Mouse (Mus musculus) CH12.LX (cell line): Measurements from ENCODE around the gene Mark2. TPM values are rescaled to one million over a fixed set of nuclear protein-coding genes. Genes with fewer than 3 reads are reported as not detected.

Source experiments
- DNase-seq: peaks from one replicate; pipeline ENCODE4 v3.0.0-alpha.2; 2013; ENCODE audit errors: extremely low read depth
- H3K27ac ChIP-seq: 2 replicates; pipeline ENCODE4 v1.5.1; 2012; ENCODE audit warnings: low read depth, mild to moderate bottlenecking, control low read depth, moderate library complexity; ENCODE audit not compliant: insufficient read depth
- H3K27me3 ChIP-seq: replicated peaks from 2 replicates; pipeline ENCODE3; 2012; ENCODE audit warnings: inconsistent platforms
- H3K36me3 ChIP-seq, 2 experiments: replicated peaks in 1 of 2; 2 replicates each; pipeline versions ENCODE3 to v1.6.1; 2012; ENCODE audit warnings: inconsistent platforms in 1 of 2, low read length in 1 of 2, mild to moderate bottlenecking in 1 of 2, mixed read lengths in 1 of 2, moderate library complexity in 1 of 2; ENCODE audit not compliant: control insufficient read depth in 1 of 2, insufficient read depth in 1 of 2
- H3K4me1 ChIP-seq, 2 experiments: 2 replicates each; pipeline ENCODE4 v1.6.1; 2012; ENCODE audit warnings: inconsistent platforms in 1 of 2, moderate library complexity in 1 of 2; ENCODE audit not compliant: insufficient read depth in 2 of 2, control insufficient read depth in 1 of 2
- H3K4me2 ChIP-seq: 2 replicates; pipeline ENCODE4 v1.6.1; 2012; ENCODE audit warnings: low read depth, mild to moderate bottlenecking, control low read depth; ENCODE audit not compliant: poor library complexity, insufficient read depth, severe bottlenecking
- H3K4me3 ChIP-seq, 3 experiments: fragments of 150-350 bp in 1 of 3; sonication (generic) in 1 of 3; replicated peaks in 1 of 3; 2 replicates each; pipeline versions ENCODE3 to v1.5.1; 2011 to 2012; ENCODE audit warnings: low read depth in 2 of 3, low read length in 2 of 3, mild to moderate bottlenecking in 2 of 3, moderate library complexity in 2 of 3, control low read depth in 1 of 3, improper control_type of control experiment in 1 of 3, inconsistent platforms in 1 of 3, mixed read lengths in 1 of 3; ENCODE audit not compliant: poor library complexity in 1 of 3
- H3K79me2 ChIP-seq: replicated peaks from 2 replicates; pipeline ENCODE4 v1.6.1; 2012; ENCODE audit warnings: mild to moderate bottlenecking, moderate library complexity; ENCODE audit not compliant: control insufficient read depth, poor library complexity, insufficient read depth, severe bottlenecking; ENCODE audit errors: extremely low read depth
- H3K9ac ChIP-seq: 2 replicates; pipeline ENCODE4 v1.6.1; 2012; ENCODE audit warnings: low read depth, mild to moderate bottlenecking, control low read depth, moderate library complexity; ENCODE audit not compliant: insufficient read depth
- H3K9me3 ChIP-seq: replicated peaks from 2 replicates; pipeline ENCODE3; 2012; ENCODE audit warnings: low read length, inconsistent platforms, mixed read lengths
- BHLHE40 ChIP-seq: IDR thresholded peaks from 2 replicates; pipeline ENCODE4 v1.6.1; 2011; ENCODE audit warnings: mild to moderate bottlenecking, low read depth, low read length, improper control_type of control experiment
- CHD1 ChIP-seq: IDR thresholded peaks from 2 replicates; pipeline ENCODE4 v1.6.1; 2012; ENCODE audit warnings: low read depth, low read length, improper control_type of control experiment, inconsistent platforms
- EP300 ChIP-seq: IDR thresholded peaks from 2 replicates; pipeline ENCODE4 v1.6.1; 2011; ENCODE audit warnings: low read length, improper control_type of control experiment
- GABPA ChIP-seq: IDR thresholded peaks from 2 replicates; pipeline ENCODE4 v1.6.1; 2012; ENCODE audit warnings: low read depth, low read length, improper control_type of control experiment, inconsistent platforms; ENCODE audit not compliant: insufficient replicate concordance
- HCFC1 ChIP-seq: IDR thresholded peaks from 2 replicates; pipeline ENCODE4 v1.6.1; 2012; ENCODE audit warnings: low read depth, mild to moderate bottlenecking, inconsistent platforms, low read length, improper control_type of control experiment
- IRF4 ChIP-seq: IDR thresholded peaks from 2 replicates; pipeline ENCODE4 v1.6.1; 2014; ENCODE audit warnings: low read depth, mild to moderate bottlenecking, inconsistent platforms, low read length, improper control_type of control experiment
- JUND ChIP-seq: conservative IDR thresholded peaks from 2 replicates; pipeline ENCODE4 v1.6.1; 2011; ENCODE audit warnings: low read depth, low read length, improper control_type of control experiment
- KAT2A ChIP-seq: IDR thresholded peaks from 2 replicates; pipeline ENCODE4 v1.6.1; 2012; ENCODE audit warnings: low read length, improper control_type of control experiment, inconsistent platforms; ENCODE audit not compliant: insufficient replicate concordance
- MAZ ChIP-seq: IDR thresholded peaks from 2 replicates; pipeline ENCODE4 v1.6.1; 2012; ENCODE audit warnings: low read depth, mild to moderate bottlenecking, inconsistent platforms, low read length, improper control_type of control experiment, moderate library complexity
- MXI1 ChIP-seq: IDR thresholded peaks from 2 replicates; pipeline ENCODE4 v1.6.1; 2011; ENCODE audit warnings: mild to moderate bottlenecking, low read depth, low read length, improper control_type of control experiment
- MYC ChIP-seq: IDR thresholded peaks from 2 replicates; pipeline ENCODE4 v1.6.1; 2011; ENCODE audit warnings: low read depth, mild to moderate bottlenecking, improper control_type of control experiment, low read length
- NRF1 ChIP-seq: IDR thresholded peaks from 2 replicates; pipeline ENCODE4 v1.6.1; 2014; ENCODE audit warnings: low read depth, mild to moderate bottlenecking, inconsistent platforms, low read length, improper control_type of control experiment, moderate library complexity
- PAX5 ChIP-seq: IDR thresholded peaks from 2 replicates; pipeline ENCODE4 v1.6.1; 2012; ENCODE audit warnings: low read length, inconsistent platforms, mixed read lengths
- POLR2A ChIP-seq: IDR thresholded peaks from 2 replicates; pipeline ENCODE4 v1.6.1; 2011; ENCODE audit warnings: low read depth, mild to moderate bottlenecking, improper control_type of control experiment, low read length
- RAD21 ChIP-seq: IDR thresholded peaks from 2 replicates; pipeline ENCODE4 v1.6.1; 2011; ENCODE audit warnings: low read depth, mild to moderate bottlenecking, low read length, improper control_type of control experiment, moderate library complexity
- RCOR1 ChIP-seq: conservative IDR thresholded peaks from 2 replicates; pipeline ENCODE4 v1.6.1; 2012; ENCODE audit warnings: low read depth, mild to moderate bottlenecking, inconsistent platforms, low read length, improper control_type of control experiment
- SIN3A ChIP-seq: IDR thresholded peaks from 2 replicates; pipeline ENCODE4 v1.6.1; 2012; ENCODE audit warnings: low read length, improper control_type of control experiment, inconsistent platforms
- TCF12 ChIP-seq: IDR thresholded peaks from 2 replicates; pipeline ENCODE4 v1.6.1; 2014; ENCODE audit warnings: low read depth, mild to moderate bottlenecking, inconsistent platforms, low read length, improper control_type of control experiment
- UBTF ChIP-seq: IDR thresholded peaks from 2 replicates; pipeline ENCODE4 v1.6.1; 2012; ENCODE audit warnings: low read depth, mild to moderate bottlenecking, inconsistent platforms, low read length, improper control_type of control experiment, moderate library complexity
- USF1 ChIP-seq: IDR thresholded peaks from 2 replicates; pipeline ENCODE4 v1.6.1; 2014; ENCODE audit warnings: low read depth, mild to moderate bottlenecking, inconsistent platforms, low read length, improper control_type of control experiment
- dilution Hi-C: fragments of 300-500 bp; cut with MboI; formaldehyde crosslinking; loops from 2 replicates; pipeline ENCODE4 v1.14.3; 2020; ENCODE audit warnings: low sequenced_read_pairs; ENCODE audit not compliant: extremely low pct_unique_long_range_greater_than_20kb, extremely low pct_ligation_motif_present
- in situ Hi-C: fragments of 300-500 bp; cut with MboI; formaldehyde crosslinking; loops from 3 replicates; pipeline ENCODE4 v1.14.3; 2019; ENCODE audit warnings: low sequenced_read_pairs, low pct_ligation_motif_present, low pct_unique_long_range_greater_than_20kb, mixed read lengths
- polyA plus RNA-seq: library from polyadenylated mRNA; unstranded; fragments of >175 nt; gene quantifications from 2 replicates; pipeline ENCODE4 v1.2.1, GENCODE M21; 2012; ENCODE audit warnings: low read depth; ENCODE audit not compliant: insufficient read length
- total RNA-seq, 2 experiments: library from RNA; depleted of rRNA; stranded (reverse); fragments of 300-350 nt in 1 of 2; fragments of >200 nt in 1 of 2; gene quantifications; 2 replicates each; pipeline ENCODE4 v1.2.3; 2012 to 2014

Gene Mark2
- total and polyA plus RNA-seq, 3 experiments: 8.1 to 34.4 (median 19.0) TPM

DNA sequence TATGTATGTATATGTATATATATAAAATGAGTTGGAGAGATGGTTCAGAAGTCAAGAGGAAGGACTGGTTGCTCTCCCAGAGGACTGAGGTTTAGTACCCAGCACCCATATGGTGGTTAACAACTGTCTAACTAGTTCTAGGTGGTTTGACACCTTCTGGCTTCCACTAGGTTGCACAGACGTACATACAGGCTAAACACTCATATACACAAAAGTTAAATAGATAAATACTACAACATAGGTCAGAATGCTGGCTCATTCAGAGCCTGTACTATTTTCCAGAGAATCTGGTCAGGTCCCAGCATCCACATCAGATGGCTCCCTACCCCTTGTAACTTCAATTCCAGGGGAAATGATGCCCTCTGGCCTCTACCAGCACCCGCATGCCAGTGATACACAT, 986 bp upstream of the Mark2 start:
- dilution Hi-C loops (no loop called here), in situ Hi-C loops (no loop called here)
- H3K27me3 ChIP-seq: no peaks in the 10 kb centered on the region
- no peak overlapping the region for H3K4me2 ChIP-seq
- peaks cover 16 to 41% of the 10 kb centered on the region in 2 experiments for H3K4me1 ChIP-seq
- H3K9ac ChIP-seq: no peak overlapping the region; the same call in 1 of the 2 replicates
- H3K4me3 ChIP-seq: no peak overlapping the region
- no peaks in the 10 kb centered on the region for H3K9me3 ChIP-seq
- no peak for DNase-seq
- no peak overlapping the region for H3K27ac ChIP-seq
- peaks cover 0 to 18% of the 10 kb centered on the region in 2 experiments for H3K36me3 ChIP-seq
- no peak for TF ChIP-seq PAX5
- TF ChIP-seq MYC: no peak
- TF ChIP-seq NRF1: no peak
- TF ChIP-seq HCFC1: no peak
- no peak for TF ChIP-seq MAZ
- TF ChIP-seq USF1: no peak
- no peak for TF ChIP-seq RAD21
- no peak for TF ChIP-seq MXI1
- no peak for TF ChIP-seq TCF12
- no peak for TF ChIP-seq POLR2A
- TF ChIP-seq CHD1: no peak
- no peak for TF ChIP-seq JUND
- TF ChIP-seq BHLHE40: no peak
- TF ChIP-seq, all 38 proteins: peak for 0
- H3K79me2 ChIP-seq: peaks cover 24% of the 10 kb centered on the region

DNA sequence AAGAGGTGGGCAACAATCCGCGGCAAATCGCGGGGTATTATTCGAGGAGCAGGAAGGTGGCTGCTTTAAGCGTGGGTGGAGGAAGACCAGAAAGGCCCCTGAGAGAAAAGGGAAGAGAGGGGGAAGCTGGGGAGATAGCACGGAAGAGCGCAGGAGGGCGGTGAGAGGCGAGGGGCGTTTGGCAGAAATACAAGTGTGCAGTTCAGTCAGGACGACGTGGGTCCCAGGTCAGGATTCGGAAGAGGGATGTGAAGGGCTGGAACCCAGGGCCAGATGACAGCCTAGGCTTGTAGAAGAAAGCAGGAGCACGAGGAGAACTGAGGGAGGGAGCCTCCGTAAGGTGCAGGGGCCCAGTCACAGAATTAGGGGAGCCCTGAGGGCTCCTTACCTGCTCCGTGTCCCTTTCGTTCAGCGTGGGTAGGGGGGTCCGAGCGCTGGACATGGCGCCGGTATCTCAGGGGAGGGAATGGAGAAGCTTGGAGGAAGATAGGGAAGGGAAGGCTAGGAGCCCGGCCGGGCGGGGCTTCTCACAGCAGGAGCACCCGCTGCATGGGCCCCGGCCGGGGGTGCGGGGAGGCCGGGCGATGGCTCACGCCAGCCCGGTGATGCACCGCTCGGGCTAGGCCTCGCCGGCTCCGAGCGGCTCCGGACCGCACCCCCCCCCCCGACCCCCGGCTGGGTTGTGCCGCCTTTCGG, 732 bp downstream of the Mark2 start:
- peaks cover 16 to 58% of the 10 kb centered on the region in 2 experiments for H3K4me1 ChIP-seq

More for the DNA sequence above, 732 bp downstream of the Mark2 start:
- H3K79me2 ChIP-seq: peaks cover 34% of the 10 kb centered on the region
- dilution Hi-C loops: no loop called here
- H3K4me3 ChIP-seq: peak overlapping the region; percentile 79 to 90 (median 85)
- no peaks in the 10 kb centered on the region for H3K27me3 ChIP-seq
- no peaks in the 10 kb centered on the region for H3K9me3 ChIP-seq
- no peak for TF ChIP-seq POLR2A
- TF ChIP-seq TCF12: no peak
- peak; percentile 7; the same call in 1 of the 2 replicates for TF ChIP-seq SIN3A
- TF ChIP-seq KAT2A: no peak
- no peak for TF ChIP-seq MAZ
- no peak for TF ChIP-seq PAX5
- TF ChIP-seq RCOR1: no peak
- TF ChIP-seq USF1: no peak
- no peak for TF ChIP-seq IRF4
- peak; percentile 100 for TF ChIP-seq UBTF
- TF ChIP-seq CHD1: no peak
- no peak for TF ChIP-seq GABPA
- TF ChIP-seq EP300: no peak
- TF ChIP-seq, all 38 proteins: peak for 2
- peaks cover 0 to 26% of the 10 kb centered on the region in 2 experiments for H3K36me3 ChIP-seq
- H3K4me2 ChIP-seq: peak overlapping the region; percentile 70
- no peak for DNase-seq
- in situ Hi-C loops: no loop called here
- H3K9ac ChIP-seq: peak overlapping the region; percentile 87
- H3K27ac ChIP-seq: no peak overlapping the region
